Mouse (Mus musculus) R1 (cell line): ENCODE data around the gene Fzd5.

ENCODE experiments used
- DNase-seq: peaks from one replicate; pipeline ENCODE4 v3.0.0-alpha.2; 2018; ENCODE audit warnings: low read depth, low spot score

The Fzd5 gene

GRCm38 (mm10) chr1:64688046-64688445 lies 49.5 kb downstream of the Fzd5 start:
- DNase-seq: no peak

- DNase-seq: no peak
These were observed 53.1 kb downstream of the Fzd5 start for GRCm38 (mm10) chr1:64684440-64684839.

GRCm38 (mm10) chr1:64683039-64683438 lies 54.5 kb downstream of the Fzd5 start:
- DNase-seq: no peak

GRCm38 (mm10) chr1:64681499-64681898 lies 56.1 kb downstream of the Fzd5 start:
- no peak for DNase-seq
